Mouse (Mus musculus): ENCODE measurements around the gene Phactr2. TPM values are rescaled to one million over a fixed set of nuclear protein-coding genes. Genes with fewer than 3 reads are reported as not detected.

The Phactr2 gene
- total RNA-seq, 4 experiments from 2014 or later: 23.1 to 26.1 (median 24.9) TPM

DNA sequence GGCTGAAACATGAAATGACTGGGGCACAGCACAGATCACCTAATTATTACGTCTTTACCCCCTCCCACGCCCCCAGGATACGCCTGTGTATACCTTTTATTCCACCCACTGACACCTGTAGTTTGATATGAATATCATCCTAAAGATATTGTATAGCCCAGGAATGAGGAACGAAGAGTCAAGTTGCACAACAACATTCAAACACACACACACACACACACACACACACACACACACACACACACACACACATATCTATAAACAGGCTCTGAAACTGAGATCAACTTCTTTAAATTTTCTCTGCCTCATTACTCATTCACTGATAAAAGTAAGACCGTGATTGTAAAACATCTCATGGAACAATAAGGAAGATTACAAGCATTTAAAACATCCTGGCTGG lies 197.9 kb downstream of the Phactr2 start:
- no peak for DNase-seq (ENCODE audit: low spot score in 2 of 2)

DNA sequence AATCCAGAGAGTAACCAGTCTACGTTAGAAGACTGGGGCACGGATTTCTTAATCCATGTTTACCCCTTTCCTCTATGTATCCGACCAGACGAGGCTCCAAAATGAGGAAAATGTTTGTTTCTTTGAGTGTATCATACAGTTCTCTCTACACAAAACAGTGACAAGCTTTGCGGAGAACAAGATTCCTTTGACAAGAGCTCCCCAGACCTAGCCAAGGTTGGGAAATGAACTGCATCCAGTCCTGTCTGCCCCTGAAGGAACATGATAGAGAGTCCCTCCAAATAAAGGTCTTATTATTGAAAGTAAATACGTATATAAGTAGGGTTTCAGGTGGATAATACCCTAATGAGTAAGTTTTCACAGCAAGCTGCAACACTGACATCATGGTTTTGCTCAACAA lies 199.1 kb downstream of the Phactr2 start:
- DNase-seq (ENCODE audit: low spot score in 2 of 2): no peak

DNA sequence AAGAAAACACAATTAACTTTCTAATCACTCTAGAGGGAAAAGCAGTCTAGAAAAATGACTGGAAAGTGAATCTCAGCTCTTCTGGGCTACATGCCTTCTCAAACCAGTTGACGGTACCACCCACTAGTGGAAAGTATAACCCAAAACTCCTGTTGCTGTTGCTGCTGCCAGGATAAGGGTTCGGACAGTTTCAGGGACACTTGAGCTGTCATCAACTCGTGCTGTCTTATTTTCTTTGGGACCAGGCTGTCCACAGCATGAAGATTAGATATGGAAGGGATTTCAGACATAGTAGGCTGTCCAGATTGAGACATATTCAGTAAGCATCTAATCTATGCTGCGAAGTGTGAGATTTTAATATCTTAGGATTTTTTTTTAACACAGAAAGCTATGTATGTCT lies 199.5 kb downstream of the Phactr2 start:
- DNase-seq (ENCODE audit: low spot score in 2 of 2): no peak

DNA sequence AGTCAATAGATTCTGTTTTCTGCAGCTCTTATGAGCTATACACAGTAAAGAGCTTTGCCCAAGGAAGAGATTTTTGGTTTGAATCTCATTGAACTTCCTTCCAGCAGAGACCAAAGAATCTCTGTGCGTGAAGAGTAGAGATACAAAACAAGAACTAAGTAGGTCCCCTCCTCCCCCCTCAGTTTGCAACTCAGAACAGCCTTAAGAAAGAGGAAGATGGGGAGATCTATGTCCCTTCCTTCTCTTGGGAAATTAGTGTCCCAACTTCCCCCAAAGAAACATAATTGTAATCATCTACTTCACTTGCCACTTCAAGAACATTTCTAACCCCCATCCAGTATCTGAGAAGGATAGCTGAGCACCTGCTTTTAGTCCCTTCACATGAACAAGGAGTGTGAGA lies 200.5 kb downstream of the Phactr2 start:
- DNase-seq (ENCODE audit: low spot score in 2 of 2): no peak

DNA sequence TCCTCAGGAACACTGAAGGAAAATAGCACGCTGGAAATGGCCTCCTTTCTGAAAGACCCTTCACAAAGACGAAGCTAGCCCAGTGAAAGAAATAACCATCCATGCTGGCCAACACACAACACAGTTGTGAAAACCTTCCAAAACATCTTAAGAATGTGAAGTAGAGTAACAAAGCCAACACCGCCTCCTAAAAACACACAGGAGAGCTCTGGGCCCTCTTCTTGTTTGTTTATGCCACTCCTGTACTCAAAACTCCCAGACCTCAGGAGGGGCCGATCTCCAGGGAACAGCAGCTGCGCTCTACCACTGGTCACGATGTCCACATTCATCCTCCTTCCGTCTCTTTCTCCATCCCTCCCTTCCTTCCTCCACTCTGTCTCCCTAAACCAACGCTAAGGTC lies 202.5 kb downstream of the Phactr2 start:
- no peak for DNase-seq (ENCODE audit: low spot score in 2 of 2)

DNA sequence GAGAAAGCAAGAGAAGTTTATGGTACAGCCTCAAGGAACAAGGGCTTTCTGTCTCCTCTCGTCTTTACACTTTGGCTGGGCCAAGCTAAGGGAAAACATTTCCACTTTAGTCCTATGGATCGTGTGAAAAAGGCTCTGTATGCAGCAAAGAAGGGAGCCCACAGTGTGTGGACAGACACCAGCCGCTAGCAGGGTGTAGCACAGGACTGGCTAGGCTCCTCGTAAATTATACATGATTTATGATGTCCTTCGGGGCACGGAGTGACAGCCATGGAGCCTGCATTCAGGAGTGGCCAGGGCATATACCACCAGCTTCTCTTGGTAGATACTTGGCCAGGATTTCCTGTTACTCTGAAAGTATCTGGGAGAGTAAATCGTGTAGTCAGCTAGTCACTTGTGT lies 203.1 kb downstream of the Phactr2 start:
- no peak for DNase-seq (ENCODE audit: low spot score in 2 of 2)

DNA sequence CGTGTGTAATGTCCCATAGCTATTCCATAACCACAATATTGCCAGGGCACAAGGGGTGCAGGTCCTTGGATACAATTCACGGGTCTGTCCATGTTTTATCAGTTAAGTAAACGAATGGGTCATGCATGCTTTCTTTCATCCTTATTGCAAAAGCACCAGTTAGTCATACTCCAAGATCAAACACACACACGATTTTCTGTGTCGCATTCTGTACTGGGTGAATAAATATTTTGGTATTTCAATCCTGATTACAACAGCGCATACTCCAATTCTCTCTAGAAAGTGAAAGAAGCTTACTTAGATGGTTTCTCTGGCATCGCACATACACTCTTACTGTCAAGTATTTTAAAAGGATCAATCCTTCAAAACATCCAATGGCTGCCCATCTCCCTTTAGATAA lies 203.9 kb downstream of the Phactr2 start:
- DNase-seq (ENCODE audit: low spot score in 2 of 2): no peak

DNA sequence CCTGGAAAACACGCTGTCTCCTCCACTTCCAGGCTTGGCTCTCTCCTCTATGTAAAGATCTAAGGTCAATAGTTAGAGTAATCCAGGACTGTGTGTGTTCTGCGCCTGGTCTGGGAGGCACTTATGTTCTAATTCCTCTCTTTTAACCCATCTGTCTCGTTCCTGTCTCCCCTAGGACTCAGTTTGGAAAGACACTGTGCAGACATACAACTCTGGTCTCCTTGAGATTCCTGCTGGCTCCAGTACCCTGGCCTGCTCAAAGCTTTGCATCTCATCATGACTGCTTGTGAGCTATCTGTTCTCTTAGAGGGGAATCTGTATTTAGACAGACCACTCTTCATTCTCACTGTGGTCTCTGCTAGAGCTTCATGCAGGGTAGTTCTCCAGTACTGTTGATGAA lies 215.0 kb downstream of the Phactr2 start:
- no peak for DNase-seq (ENCODE audit: low spot score in 2 of 2)

DNA sequence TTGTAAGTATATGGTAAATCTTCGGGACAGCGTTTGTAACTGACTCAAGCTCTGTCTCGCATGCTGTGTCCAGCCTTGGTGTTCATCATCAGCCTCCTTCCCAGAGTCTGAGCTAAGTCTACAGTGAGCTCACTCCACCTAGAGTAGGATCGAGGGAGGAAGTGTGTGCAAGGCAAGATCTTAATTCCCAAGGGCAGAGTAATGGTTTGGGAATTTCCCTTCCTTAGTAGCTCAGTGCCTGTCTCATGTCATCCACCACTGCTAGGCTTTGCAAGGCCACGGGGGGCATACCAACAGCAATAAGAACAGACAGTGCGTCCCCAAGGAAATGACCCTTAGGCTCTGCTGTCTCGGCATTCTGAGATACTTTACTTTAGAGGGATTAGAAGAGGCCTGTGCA lies 218.0 kb downstream of the Phactr2 start:
- no peak for DNase-seq (ENCODE audit: low spot score in 2 of 2)

DNA sequence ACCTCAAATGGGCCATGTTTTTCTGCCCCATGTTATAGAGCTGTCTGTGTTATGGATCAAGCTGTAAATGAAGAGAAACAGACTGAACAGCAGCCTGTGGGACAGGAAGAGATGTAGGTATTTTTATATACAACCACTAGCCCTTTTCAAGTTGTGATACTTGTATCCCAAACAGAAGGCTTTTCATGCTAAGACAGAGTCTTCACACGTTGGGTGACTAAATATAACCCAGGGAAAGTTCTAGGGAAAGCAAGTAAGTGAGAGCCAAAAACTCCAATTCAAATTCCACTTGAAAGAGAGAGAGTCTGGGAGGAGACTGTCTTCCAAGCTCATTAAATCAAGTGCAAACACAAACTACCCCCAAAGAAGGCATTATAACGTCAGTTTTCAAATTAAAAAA lies 223.9 kb downstream of the Phactr2 start:
- no peak for DNase-seq (ENCODE audit: low spot score in 2 of 2)

DNA sequence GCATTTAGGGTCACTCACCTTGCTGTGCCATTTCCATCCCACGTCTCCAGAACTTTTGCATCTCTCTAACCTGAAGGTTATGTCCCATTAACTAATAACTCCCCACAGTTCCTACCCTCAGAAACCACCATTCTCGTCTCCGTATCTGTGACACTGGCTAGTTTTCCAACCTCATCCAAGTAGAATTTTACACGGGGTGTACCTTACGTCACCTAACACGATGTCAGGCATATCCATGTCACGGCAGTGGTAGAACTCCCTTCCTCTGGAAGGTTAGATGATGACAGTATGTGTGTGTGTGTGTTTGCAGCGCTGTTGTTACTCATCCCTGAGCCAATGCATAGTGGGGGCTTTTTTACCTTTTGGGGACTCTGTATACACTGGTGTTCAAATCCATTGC lies 225.1 kb downstream of the Phactr2 start:
- DNase-seq (ENCODE audit: low spot score in 2 of 2): no peak

DNA sequence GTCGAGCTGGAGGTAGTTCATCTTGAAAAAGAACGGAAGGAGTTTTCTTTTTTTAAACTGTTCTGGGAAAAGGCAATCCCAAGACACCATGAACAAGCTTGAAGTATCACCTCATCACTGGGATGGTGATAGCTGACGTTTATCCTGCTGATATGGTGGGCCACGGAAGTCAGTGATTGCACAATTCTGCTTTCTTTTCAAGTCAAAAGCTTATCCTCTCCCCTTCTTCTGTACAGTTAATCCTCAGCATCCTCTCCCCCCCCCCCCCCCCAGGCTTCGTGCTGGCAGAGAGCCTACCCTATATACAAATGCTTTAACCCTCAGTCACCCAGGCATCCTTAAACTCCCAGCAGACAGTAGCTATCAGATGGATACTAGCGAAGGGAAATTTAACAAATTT lies 228.5 kb downstream of the Phactr2 start:
- DNase-seq (ENCODE audit: low spot score in 2 of 2): no peak

DNA sequence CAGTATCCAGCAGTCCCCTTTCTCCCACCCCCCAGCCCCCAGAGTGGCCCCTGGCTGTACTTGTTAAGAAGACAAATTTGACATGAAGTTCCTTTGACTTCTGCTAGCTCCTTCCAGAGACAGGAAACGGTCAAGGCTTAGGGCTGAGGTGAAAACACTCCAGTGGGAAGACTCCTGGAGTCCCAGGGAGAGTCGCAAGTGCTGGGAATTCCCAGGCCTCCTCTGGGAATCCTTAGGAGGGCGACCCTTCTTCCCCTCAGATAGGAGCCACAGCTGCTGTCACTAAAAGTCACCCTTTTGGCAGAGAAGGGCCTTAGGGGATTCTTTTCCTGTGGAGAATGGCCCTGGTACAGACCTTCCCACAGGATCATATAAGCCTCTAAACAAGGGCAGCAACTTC lies 230.0 kb downstream of the Phactr2 start:
- DNase-seq (ENCODE audit: low spot score in 2 of 2): no peak

DNA sequence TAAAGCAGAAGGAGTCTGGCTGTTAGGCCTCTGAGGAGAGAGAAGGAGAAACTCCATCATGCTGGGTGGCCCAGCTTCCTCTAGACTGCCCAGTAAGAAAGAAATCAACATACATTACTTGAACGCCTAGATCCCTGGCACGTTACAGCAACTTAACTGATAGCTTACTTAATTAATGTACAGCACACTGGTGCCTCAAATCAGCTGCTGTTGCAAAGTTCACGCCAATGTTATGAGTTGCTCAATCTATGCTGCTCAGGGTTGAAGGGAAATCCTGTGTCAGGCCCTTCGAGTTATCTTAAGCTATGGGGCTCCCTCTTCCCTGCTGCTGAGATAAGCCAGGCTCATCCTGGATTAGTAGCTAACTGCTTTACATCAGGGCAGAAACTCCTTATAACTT lies 233.8 kb downstream of the Phactr2 start:
- DNase-seq (ENCODE audit: low spot score in 2 of 2): no peak

DNA sequence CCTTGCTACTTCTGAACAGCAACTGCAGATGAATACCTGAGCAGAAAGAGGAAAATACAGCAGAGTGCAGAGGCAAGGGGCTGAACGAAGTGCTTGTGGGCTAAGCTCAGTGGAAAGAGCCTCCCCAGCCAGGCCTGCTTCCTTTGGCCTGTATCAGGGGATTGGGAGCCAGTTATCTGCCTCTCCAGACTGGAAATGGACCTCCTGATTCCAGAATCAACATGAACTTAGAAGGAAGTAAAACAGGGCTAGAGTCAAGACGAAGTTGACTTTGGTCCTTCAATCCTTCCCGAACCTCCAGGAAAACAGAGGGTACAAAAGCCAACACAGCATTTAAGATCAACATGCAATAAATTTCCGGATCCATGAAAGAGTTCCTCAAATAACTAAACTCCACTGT lies 236.0 kb downstream of the Phactr2 start:
- no peak for DNase-seq (ENCODE audit: low spot score in 2 of 2)

DNA sequence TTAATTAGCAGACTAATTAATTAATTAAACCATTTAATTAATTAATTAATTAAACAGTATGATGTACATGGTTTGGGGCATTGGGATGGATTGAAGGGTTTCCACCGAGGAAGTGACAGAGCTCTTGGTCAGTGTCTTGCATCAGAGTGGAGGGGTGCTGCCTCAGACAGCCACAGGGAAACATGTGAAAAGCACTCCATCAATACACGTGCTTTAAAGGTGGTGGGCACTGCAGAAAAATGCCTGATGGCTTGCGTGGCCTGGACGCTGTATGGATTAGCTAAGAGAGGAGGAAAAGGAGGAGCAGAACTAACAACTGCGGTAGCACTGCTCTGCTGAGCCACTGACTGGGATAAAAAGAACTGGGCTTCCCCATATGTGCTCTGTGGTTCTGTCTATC lies 237.3 kb downstream of the Phactr2 start:
- DNase-seq (ENCODE audit: low spot score in 2 of 2): no peak

DNA sequence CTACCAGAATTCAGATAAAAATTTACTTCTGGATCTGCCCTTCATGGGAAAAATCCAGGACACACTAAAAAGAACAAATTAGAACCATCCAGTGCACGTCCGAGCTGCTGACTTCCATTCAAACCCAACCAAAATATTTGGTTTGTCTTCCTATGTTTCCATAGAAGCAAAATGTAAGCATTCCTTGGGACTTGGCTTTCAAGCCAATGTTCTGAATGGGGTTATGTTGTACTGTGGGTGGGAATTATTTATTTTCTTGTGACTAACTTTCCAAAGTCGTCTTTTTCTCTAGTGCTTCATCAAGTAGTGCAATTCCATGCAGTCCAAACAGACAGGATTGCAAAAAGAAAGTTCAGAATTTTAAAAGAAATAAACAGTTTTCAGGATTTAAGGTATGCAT lies 239.7 kb downstream of the Phactr2 start:
- no peak for DNase-seq (ENCODE audit: low spot score in 2 of 2)

DNA sequence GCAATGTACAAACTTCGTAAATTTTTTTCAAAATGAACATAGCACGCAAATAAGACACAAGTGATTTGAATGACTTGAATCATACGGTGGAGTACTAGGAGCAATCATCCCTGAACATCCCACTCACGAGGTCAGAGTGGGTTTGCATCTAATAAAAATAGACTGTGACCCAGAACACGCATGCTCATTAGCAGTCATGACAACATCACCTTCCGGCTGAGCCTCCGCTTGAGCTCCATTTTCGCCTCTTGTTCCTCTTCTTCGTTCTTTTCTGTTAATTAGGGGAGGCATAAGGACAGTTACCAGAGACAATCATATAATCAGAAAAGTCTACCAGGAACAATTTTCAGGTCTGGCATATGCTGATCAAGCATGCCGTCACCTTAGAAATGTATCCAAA lies 240.3 kb downstream of the Phactr2 start:
- no peak for DNase-seq (ENCODE audit: low spot score in 2 of 2)

DNA sequence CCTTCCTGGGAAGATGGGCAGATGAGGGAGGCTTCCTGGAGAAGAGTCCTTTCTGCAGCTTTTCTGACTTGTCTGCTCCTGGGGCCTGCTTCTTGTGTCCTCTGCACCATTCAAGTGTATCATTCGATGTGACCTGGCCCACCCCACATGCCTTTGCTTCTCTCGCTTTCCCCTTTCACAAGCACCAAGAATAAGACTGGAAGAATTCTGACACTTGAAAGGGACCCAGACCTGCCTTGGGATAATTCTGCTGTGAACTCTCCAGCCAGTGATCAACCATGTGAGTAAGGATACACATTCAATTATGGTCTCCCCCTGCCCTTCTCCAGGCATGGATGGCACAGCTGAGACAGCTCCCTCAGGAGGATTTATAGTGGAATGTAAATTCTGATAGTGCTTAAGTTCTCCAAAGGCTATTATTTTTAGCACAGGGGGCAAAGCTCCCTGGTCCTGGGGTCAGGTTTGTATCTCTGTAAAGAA lies 241.0 kb downstream of the Phactr2 start:
- no peak for DNase-seq (ENCODE audit: low spot score in 2 of 2)

DNA sequence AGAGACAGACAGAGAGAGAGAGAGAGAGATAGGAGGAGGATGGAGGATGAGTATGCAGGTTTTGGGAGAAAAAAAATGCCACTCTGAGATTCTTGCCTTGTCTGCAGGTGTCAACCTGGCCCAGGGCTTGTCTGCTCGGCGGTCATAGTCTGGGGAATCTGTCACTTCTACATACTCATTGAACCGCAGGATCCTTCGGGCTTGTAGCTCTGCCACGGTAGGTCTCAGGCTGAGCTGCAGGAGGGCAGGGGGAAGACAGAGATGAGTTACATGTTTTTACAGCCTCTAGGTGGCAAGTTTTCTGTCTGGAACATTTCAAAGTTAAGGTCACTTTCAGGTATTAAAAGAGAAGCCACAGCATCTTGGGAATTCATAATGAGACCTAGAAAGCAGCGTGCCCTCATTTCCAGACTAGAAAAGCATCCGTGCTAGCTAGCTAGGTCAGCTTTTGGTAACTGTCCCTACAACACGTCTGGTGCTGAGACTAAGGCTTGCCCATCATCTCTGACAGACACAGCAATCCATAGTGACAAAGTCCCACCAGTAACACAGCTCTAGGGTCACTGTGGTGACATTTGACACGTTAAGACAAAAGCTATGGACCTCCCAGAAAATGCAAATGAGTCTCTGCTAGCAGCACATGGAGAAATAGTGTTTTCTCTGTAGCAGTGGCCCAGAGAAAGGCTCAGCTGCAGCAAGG lies 241.6 kb downstream of the Phactr2 start:
- DNase-seq (ENCODE audit: low spot score in 2 of 2): no peak

DNA sequence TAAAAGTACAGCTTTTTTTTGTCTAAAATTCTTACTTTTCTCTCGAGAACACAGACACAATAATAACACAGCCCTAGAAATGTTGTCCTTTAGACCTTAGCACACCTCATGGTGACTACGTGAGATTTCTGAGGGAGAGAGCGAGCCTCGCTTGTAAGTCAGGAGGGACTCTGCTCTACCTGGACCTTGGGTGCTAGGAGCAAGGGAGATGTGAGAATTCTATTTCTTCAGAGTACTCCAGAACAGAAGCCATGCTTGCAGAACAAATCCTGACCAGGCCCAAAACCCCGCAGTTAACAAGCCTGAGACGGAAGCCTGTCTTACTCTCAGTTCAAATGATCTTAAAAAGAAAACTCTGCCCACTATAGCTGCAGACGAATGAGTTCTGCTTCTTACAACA lies 243.5 kb downstream of the Phactr2 start:
- no peak for DNase-seq (ENCODE audit: low spot score in 2 of 2)

DNA sequence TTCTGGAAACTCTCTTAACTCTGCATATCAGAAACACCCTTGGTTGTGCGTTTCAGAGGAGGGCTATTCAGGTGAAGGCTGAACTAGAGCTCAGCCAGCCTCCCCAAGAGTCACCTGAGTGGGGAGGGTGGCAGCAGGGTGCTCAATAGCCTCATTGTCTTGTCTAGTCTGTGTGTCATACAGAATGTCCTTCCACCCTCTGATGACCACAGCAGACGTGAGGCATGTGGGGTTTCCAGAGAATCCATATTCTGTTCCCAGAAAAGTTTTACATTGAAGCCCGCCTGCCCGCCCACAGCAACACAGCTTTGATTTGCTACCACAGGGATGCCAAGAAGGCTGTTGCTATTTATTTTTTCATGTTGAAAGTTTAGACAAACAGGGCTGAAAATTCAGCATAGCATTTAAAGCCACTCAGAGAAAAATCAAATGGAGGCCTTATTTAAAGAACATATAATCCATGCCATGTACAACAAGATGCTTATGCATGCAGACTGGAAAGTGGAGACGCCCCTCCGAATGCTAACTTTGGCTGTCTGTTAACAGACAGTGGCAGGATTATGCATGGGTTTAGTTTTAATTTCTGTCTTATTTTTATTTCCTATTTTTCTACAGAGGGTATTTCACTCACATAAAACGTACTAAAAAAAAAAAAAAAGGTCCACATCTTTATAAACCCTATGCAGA lies 248.7 kb downstream of the Phactr2 start:
- no peak for DNase-seq (ENCODE audit: low spot score in 2 of 2)

DNA sequence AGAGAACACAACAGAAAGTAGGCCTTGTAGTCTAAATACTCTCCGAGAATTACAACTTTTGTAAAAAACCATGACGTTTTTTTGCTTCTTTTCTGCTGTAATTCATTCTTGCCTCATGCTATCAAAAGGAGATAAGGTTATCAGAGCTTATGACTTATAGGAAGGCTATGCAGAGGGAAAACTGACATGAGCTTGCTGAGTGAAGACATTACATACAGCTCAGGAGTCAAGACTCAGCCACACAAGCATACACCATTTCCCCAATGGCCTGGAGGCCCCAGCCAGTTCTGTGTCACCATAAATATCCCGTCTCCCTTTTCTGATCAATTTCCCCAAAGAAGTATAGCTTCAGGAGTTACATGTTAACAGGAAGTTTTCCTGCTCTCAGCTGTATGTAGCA lies 252.1 kb downstream of the Phactr2 start:
- no peak for DNase-seq (ENCODE audit: low spot score in 2 of 2)
